Mouse (Mus musculus) layer of hippocampus, adult 2 months (tissue): ENCODE measurements at regions not wholly inside any gene's neighbourhood (a gene's known extent, or its start where the extent isn't known, plus 50 kb on each side); places are given as distances from the start of the nearest gene placed in this dataset.
"Not testable (repeated sequence)": the region's sequence is repeated elsewhere in the genome, so short reads cannot be mapped to it uniquely, and the experiment has no call there.

Source experiments
- DNase-seq, 2 experiments: peaks; one replicate each; pipeline ENCODE4 v3.0.0; 2022; ENCODE audit warnings: low spot score in 2 of 2
- H3K27ac ChIP-seq: fragments of 200-600 bp; 2 replicates; pipeline ENCODE4 v1.8.1; 2022
- H3K4me3 ChIP-seq: fragments of 200-600 bp; 2 replicates; pipeline ENCODE4 v1.8.1; 2022; ENCODE audit warnings: mild to moderate bottlenecking
- CTCF ChIP-seq: fragments of 200-600 bp; conservative IDR thresholded peaks from 2 replicates; pipeline ENCODE4 v1.8.1; 2022; ENCODE audit warnings: antibody characterized with exemption, mild to moderate bottlenecking, moderate library complexity

DNA sequence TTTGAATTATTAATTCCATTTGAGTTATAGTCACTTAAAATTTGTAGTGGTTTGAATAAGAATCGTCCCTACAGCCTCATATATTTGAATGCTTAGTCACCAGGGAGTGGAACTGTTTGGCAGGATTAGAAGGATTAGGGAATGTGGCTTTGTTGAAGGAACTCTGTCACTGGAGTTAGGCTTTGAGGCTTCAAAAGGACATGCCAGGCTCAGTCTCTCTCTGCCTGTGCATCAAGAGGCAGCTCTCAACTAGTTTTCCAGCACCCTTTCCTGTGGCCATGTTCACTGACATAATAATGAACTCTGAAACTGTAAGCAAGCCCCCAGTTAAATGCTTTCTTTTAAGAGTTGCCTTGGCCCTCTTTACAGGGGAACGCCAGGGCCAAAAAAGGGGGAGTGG, 58.9 kb upstream of the Immp2l start:
- Histone ChIP-seq H3K27ac (no peak overlapping the region), H3K4me3 (no peak overlapping the region)
- no peak for DNase-seq
- TF ChIP-seq CTCF: no peak

DNA sequence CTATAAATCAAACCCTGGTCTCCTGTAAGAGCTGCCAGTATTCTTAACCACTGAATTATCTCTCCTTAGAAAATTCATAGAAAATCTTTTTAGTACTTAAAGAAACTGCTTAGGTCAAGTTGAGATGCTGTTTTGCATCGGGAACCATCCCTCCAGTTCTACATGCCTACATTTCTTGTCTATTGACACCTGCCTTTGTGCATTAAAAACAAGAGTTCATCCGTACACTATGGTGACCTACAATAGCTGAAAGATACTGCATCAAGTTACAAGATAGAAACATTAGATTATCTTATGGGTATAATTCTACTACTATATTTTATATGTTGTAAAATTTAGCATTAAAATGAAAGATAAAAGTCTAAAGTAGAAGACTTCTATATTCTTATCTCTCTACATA, 57.6 kb upstream of the Immp2l start:
- no peak for TF ChIP-seq CTCF
- Histone ChIP-seq H3K27ac (no peak overlapping the region), H3K4me3 (no peak overlapping the region)
- no peak for DNase-seq

DNA sequence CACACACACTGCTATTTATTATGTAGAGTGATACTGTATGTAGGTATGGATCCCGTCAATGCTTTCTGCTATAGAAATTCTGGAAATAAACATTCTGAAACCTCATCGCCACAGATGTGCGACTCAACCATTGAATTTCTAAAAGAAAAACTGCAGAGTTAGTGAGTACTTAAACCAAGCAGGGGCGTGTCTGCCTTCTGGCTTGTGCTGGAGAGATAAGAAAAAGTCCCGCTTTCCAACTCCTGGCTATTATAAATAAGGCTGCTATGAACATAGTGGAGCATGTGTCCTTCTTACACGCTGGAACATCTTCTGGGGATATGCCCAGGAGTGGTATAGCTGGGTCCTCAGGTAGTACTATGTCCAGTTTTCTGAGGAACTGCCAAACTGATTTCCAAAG, 57.2 kb upstream of the Immp2l start:
- DNase-seq, H3K27ac ChIP-seq, H3K4me3 ChIP-seq: not testable (repeated sequence)

DNA sequence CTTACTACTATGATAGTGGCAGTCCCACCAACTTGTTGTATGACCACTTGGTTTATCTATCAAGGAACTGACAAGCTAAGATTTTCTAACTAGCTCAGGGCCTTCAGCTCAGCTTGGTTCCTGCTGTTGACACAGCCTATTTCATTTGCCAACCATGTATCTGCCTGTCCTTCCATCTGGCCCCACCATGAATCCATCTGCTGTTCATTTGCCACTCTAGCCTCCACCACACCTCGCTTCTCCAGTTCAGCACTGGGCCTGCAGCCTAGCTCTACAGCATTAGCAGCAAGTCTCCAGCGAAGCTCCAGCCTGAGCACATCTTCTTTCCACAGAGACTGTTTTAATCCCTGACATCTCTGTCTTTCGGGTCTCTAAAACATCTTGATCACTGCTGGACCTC, 51.0 kb upstream of the Immp2l start:
- Histone ChIP-seq H3K27ac (no peak overlapping the region), H3K4me3 (no peak overlapping the region)
- peak; percentile 10 to 16 for DNase-seq
- TF ChIP-seq CTCF: no peak
